Mouse (Mus musculus): ENCODE results near the gene Sdsl.

GRCm38 (mm10) chr5:120514754-120515153, 42.1 kb upstream of the Sdsl start:
- TF ChIP-seq CTCF (conservative IDR thresholded peaks at IDR 0.05; ENCODE audit: insufficient read depth, insufficient read length, low read depth, low read length): no peak
- no peak for TF ChIP-seq POLR2A (IDR thresholded peaks at IDR 0.05; ENCODE audit: low read depth, low read length)

Data from kidney, adult 2 months (tissue).